Mouse (Mus musculus): ENCODE measurements around the gene Snx8. TPM values are rescaled to one million over a fixed set of nuclear protein-coding genes. Genes with fewer than 3 reads are reported as not detected.
A peak's percentile ranks its signal among the peaks of the same experiment; 100 is the strongest.
"Not testable (repeated sequence)": the region's sequence is repeated elsewhere in the genome, so short reads cannot be mapped to it uniquely, and the experiment has no call there.

Gene Snx8
- total RNA-seq, 2 experiments from 2014 or later = 7.0 to 8.5 TPM

GRCm38 (mm10) chr5:140387236-140387635 is 1.8 kb downstream of the Snx8 start:
- no peak for ATAC-seq (replicated peaks; ENCODE audit: poor library complexity)

- ATAC-seq (replicated peaks; ENCODE audit: poor library complexity) = 0 out of 2 replicates have a peak, but pooled peaks have one; percentile 19
Measured at GRCm38 (mm10) chr5:140384462-140384861, 4.6 kb downstream of the Snx8 start.

DNA sequence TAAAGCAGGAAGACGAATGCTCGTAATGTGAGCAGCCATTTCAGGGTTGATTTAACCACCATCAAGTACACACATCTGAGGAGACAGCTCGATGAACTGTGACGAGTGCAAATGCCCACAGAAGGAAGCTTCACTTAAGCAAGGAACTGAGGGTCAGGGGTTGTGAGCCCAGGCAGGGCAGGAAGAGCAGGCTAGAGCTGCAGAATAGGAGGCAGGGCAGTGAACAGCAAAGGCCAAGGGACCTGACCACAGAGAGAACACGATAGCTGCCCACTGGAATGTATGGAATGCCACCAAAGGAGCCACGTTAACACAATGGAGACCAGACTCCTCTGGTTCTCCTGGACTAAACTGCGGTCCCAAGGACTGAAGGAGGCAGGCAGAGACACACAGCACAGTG is 5.5 kb downstream of the Snx8 start:
- ATAC-seq (replicated peaks; ENCODE audit: poor library complexity) = no peak

GRCm38 (mm10) chr5:140382688-140383087 is 6.4 kb downstream of the Snx8 start:
- no peak for ATAC-seq (replicated peaks; ENCODE audit: poor library complexity)

DNA sequence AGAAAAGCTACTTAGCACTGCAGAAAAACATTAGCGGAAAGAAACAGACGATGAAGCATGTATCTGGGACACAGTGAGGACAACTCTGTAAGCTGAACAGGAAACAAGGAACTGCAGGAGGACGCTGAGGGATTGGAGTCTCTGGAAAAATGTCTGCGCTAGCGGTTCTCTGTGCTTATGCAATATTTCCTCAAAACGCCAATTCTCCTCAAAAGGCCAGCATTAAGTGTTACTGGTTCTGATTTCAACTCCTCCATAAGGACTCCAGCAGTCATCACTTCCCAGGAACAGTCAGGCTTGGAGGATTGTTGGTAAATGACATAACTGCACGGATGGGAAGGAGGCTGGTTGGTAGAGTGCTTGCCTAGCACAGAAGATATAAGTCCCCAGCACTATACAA is 7.9 kb downstream of the Snx8 start:
- ATAC-seq (replicated peaks; ENCODE audit: poor library complexity) = no peak

DNA sequence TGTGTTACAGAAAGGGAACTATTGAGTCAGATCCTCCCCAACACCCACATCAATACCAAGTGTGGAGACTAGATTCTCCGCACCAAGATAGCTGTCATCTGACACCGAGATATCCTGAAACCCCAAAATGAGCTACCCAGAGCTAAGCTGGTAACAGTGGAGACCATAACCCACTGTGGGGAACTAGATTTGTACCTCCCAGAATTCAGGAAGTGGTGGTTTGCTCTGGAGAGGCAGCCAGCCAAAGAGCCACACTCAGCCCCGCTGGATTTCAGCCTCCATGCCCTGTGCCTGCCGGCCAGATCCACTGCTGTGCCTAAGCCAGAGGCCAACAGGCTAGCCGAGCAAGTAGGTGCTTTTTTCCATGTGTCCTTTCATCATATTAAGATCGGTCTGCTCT is 9.8 kb downstream of the Snx8 start:
- peak; percentile 79 for ATAC-seq (replicated peaks; ENCODE audit: poor library complexity)

- no peak for ATAC-seq (replicated peaks; ENCODE audit: poor library complexity)
Measured at GRCm38 (mm10) chr5:140378121-140378853, 10.8 kb downstream of the Snx8 start.

DNA sequence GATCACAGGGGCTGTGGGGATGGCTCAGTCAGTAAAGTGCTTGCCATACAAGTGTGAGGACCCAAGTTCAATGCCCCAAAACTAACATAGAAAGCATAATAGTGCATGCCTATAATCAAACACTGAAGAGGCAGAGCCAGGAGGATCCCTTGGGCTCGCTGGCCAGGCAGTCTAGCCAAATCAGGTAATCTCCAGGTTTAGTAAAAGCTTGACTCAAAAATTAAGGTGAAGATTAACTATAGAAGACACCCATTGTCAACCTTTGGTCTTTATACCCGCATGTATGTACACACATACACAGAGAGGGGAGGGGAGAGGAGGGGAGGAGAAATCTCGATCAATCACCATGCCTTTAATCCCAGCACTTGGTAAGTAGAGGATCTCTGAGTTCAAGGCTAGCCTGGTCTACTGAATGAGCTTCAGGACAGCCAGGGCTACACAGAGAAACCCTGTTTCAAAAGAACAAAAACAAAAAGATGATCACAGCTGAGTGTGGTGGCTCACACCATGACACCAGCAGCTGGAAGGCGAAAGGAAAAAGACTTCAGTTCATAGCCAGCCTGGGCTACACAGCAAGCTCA is 13.7 kb downstream of the Snx8 start:
- no peak for ATAC-seq (replicated peaks; ENCODE audit: poor library complexity)

GRCm38 (mm10) chr5:140374226-140374625 is 14.8 kb downstream of the Snx8 start:
- no peak for ATAC-seq (replicated peaks; ENCODE audit: poor library complexity)

DNA sequence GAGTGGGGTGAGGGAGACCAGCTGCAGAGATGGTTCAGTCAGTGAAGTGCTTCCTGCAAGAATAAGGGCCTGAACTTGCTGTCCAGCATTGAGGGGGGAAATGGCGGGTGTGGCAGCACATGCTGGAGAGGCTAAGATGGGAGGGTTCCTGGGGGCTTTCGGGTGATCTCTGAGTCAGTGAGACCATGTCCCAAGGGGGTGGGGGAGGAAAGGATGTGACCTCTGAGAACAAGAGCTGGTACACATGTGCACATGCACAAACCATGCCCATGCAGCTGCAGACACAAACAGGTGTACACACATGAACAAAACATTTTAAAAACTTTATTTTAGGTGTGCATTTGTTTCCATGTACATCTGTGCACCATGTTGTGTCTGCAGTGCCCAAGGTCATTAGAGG is 15.4 kb downstream of the Snx8 start:
- no peak for ATAC-seq (replicated peaks; ENCODE audit: poor library complexity)

DNA sequence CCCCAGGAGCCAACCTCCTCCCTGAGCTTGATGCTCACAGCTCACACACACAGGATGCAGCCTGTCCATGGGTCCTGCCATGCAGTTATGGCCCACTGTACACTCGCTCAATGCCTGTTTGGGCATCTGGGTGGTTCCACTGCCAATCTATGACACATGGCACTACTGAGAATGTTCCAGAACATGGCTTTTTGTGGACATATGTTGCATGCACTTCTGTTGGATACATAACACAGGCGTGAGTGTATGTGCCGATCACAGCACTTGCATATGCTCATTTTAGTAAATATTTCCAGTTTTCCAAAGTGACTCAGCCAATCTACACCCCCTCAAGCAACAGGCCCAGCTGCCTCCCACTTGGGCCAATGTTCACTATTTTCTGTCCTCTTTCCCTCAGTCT is 17.4 kb downstream of the Snx8 start:
- ATAC-seq (replicated peaks; ENCODE audit: poor library complexity) = no peak

- peak; percentile 37; the same call in 1 of the 2 replicates for ATAC-seq (replicated peaks; ENCODE audit: poor library complexity)
Measured at GRCm38 (mm10) chr5:140370446-140371254, 18.4 kb downstream of the Snx8 start.

- no peak for ATAC-seq (replicated peaks; ENCODE audit: poor library complexity)
Measured at GRCm38 (mm10) chr5:140369466-140369865, 19.6 kb downstream of the Snx8 start.

GRCm38 (mm10) chr5:140368926-140369325 is 20.1 kb downstream of the Snx8 start:
- no peak for ATAC-seq (replicated peaks; ENCODE audit: poor library complexity)

DNA sequence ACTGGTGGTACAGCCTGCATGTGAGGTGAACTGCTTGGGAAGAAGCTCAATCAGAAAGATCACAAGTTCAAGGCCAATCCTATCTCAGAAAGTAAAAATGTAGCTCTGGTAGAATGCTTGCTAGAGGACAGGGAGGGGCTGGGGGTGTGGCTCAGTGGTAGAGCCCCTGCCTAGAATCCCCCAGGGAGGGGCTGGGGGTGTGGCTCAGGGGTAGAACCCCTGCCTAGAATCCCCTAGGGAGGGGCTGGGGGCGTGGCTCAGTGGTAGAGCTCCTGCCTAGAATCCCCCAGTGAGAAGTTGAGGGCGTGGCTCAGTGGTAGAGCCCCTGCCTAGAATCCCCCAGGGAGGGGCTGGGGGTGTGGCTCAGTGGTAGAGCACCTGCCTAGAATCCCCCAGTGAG is 20.9 kb downstream of the Snx8 start:
- not testable (repeated sequence) for ATAC-seq (replicated peaks; ENCODE audit: poor library complexity)

DNA sequence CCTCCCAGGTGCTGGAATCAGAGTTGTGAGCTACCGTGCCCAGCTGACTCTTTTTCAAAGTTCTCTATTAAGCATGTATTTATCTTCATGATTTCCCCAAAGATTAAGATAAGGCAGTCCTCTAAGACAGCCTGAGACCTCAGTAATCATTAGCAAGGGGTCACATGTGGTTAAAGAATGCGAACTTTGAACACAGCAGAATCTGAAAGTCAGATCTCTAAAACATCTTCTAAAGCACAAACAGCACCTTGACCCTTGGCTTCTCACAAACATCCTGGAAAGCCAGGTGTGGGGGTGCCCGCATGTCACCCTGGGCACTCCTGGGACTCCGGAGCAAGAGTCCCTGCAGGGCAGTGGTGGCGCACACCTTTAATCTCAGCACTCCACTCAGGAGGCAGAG is 24.6 kb downstream of the Snx8 start:
- no peak for ATAC-seq (replicated peaks; ENCODE audit: poor library complexity)

- ATAC-seq (replicated peaks; ENCODE audit: poor library complexity) = no peak
Measured at GRCm38 (mm10) chr5:140359930-140360674, 29.0 kb downstream of the Snx8 start.

DNA sequence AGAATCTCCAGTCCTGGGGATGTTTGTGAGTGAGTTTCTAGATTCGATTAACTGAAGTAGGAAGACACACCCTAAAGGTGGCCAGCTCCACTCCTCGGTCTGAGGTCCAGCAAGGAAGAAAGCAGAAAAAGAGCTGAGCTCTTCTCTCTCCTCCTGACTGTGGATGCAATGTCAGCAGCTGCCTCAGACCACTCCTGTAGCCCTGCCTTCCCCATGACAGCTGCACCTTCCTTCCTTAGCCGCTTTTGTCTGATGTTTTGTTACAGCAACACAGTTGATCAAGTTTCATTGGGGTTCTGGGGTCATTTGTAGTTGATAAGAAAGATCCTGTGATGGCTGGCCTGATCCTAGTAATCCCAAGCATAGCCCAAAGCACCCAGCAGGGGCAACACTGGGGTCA is 31.6 kb downstream of the Snx8 start:
- no peak for ATAC-seq (replicated peaks; ENCODE audit: poor library complexity)

- ATAC-seq (replicated peaks; ENCODE audit: poor library complexity) = no peak
Measured at GRCm38 (mm10) chr5:140355934-140356333, 33.1 kb downstream of the Snx8 start.

DNA sequence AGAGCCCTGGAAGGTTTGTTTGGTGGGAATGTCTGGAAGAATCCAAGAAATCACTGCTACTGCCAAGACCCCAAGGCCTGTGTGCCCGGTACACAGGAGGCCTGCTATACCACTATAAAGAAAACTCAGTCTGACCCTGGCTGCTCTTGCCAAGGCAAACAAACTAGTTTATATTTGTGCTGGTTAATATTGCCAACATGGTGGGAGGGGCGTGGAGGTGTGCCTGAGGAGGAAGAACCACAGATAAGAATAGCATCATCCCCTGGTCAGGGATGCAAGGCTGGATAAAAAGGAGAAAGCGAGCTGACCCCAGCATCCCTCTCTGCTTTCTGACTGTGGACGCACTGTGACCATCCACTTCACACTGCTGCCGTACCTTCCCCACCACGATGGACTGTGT is 36.7 kb downstream of the Snx8 start:
- no peak for ATAC-seq (replicated peaks; ENCODE audit: poor library complexity)

All from megakaryocyte progenitor cell, adult 5-6 weeks (primary cell).